Mouse (Mus musculus) neutrophil, adult 83 days (primary cell): ENCODE data around the gene Tfpi. TPM values are rescaled to one million over a fixed set of nuclear protein-coding genes. Genes with fewer than 3 reads are reported as not detected.

Experiments used
- total RNA-seq, 2 experiments: library from RNA; stranded (reverse); gene quantifications; one replicate each; pipeline ENCODE4 v1.2.4; 2023

Gene Tfpi
- 1 to 10 TPM; 5.0 to 5.1 TPM for total RNA-seq

DNA sequence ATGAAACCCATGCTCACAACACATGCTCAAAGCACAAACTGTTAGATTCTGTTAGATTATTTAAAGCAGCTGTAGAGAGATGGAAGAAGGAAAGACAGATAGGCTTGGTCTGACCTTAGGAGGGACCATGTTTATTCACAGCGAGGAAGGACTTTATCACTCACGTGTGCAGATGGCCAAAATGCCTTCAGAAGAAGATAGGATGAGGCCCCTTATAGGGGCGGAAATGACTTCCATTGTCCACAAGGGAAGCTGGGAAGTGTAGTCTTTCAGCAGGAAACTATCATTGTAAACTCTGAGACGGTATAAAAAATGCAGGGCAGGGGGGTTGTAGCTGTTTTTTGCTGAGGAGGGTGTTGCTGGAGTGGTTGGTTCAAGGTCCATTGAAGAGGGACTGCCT, at the start of gene Tfpi:
Gene Tfpi, minus strand, starts transcription at position 199 of the 400 bp plus-strand sequence.

DNA sequence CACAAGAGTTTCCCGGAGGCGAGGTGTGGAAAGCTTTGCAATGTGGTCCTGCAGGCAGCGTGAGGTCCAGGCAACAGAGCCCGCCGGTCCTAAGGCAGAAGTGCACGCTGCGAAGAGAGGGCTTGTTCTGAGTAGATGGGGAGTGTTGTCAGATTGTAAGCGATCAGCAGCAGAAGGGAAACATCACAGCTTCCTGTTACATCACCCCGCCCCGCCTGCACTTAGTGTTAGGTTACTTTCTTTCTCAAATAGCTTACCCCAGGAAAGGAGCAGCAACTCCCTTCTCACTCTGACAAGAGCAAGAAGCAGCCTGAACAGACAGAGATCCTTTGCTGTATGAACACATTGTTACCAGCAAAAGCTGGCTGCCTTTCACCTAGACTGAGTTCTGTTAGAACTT, 51.4 kb downstream of the Tfpi start, which contains the start of gene Calcrl:
Gene Calcrl, minus strand, starts transcription at position 274 of the 400 bp plus-strand sequence.

Other genes with a start within 250 kb of the Tfpi start
- gene Calcrl, start 51.4 kb downstream of the Tfpi start, total RNA-seq, result 10 to 100 TPM; 19.3 to 26.4 TPM
- 10 to 100 TPM; 13.2 to 17.4 TPM for gene Ctnnd1, start 174.0 kb upstream of the Tfpi start, total RNA-seq
- under 1 TPM in 1 of 2 experiments, not detected in 1; 0.18 TPM for gene Btbd18, start 182.3 kb upstream of the Tfpi start, total RNA-seq
- 10 to 100 TPM; 46.1 to 47.8 TPM for gene Selenoh, start 194.0 kb upstream of the Tfpi start, total RNA-seq
- gene Gm28635, start 201.3 kb upstream of the Tfpi start, total RNA-seq, result not detected
- 10 to 100 TPM in 1 of 2 experiments, 1 to 10 TPM in 1; 8.3 to 10.0 TPM for gene Med19, start 201.6 kb upstream of the Tfpi start, total RNA-seq
- 10 to 100 TPM; 16.9 to 22.5 TPM for gene Tmx2, start 202.4 kb upstream of the Tfpi start, total RNA-seq
- gene Zdhhc5, start 238.4 kb upstream of the Tfpi start, total RNA-seq, result 10 to 100 TPM; 41.2 to 41.4 TPM